In the genomic region with DNA sequence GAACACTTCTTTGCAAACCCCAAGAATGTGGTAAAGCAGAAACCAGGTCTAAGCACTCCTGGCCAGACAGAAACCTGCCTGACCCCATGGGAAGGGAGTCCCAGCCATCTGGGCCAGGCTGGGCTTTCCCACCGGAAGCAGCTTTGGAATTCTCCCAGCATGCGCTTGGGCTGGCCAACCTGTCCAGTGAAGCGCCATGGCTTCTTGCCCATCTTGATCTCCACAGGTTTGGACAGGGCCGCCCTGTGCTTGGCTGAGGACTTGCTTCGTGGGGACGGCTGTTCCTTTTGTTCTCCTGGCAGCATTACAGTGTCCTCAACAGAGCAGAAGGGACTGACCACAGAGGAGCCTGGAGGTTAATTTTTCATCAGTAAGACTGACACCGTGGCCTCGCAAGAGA, we compare ENCODE assay signal across 14 mouse cellular contexts. TPM values are rescaled to one million over a fixed set of nuclear protein-coding genes. Genes with fewer than 3 reads are reported as not detected.
DNase-seq lines count a peak whose midpoint lies in the region; ATAC-seq and TF ChIP-seq lines count a peak whose summit lies in the region.
"Had no signal": no experiment of that assay in that cellular context is flagged by ENCODE, and none has a peak within 500 bp of the region (broad histone marks: within the 10 kb centered on the region; RNA-seq: fewer than 3 reads in every experiment).

No protein-coding gene starts in this region.

- H3K36me3 ChIP-seq in hindbrain, postnatal 0 days (ENCODE audit: insufficient read depth, low read length), result no peaks in the 10 kb centered on the region
- no peaks in the 10 kb centered on the region for H3K36me3 ChIP-seq in hindbrain, embryonic 12.5 days
- no peaks in the 10 kb centered on the region for H3K36me3 ChIP-seq in midbrain, embryonic 11.5 days (ENCODE audit: control insufficient read depth, insufficient read depth, low read length)
- H3K36me3 ChIP-seq: embryonic facial prominence, embryonic 12.5 days had no signal

- H3K27me3 ChIP-seq in hindbrain, postnatal 0 days (ENCODE audit: insufficient read depth, low read length), result no peaks in the 10 kb centered on the region
- no peaks in the 10 kb centered on the region for H3K27me3 ChIP-seq in hindbrain, embryonic 12.5 days
- no peaks in the 10 kb centered on the region for H3K27me3 ChIP-seq in midbrain, embryonic 11.5 days (ENCODE audit: control insufficient read depth, insufficient read depth, low read length)
- H3K27me3 ChIP-seq: CH12.LX; embryonic facial prominence, embryonic 12.5 days had no signal

- 44% methylated on average over 8 of the region's 8 CpGs for WGBS in hindbrain, postnatal 0 days
- WGBS in hindbrain, embryonic 12.5 days, result 79% methylated on average over 8 of the region's 8 CpGs
- WGBS in midbrain, embryonic 11.5 days, result 95% methylated on average over 8 of the region's 8 CpGs

- no peak overlapping the region for H3K9ac ChIP-seq in hindbrain, postnatal 0 days (replicated peaks; ENCODE audit: low read length)
- H3K9ac ChIP-seq in hindbrain, embryonic 12.5 days, result no peak overlapping the region
- H3K9ac ChIP-seq in midbrain, embryonic 11.5 days (ENCODE audit: low read length), result no peak overlapping the region
- H3K9ac ChIP-seq: embryonic facial prominence, embryonic 12.5 days had no signal

- H3K4me1 ChIP-seq in hindbrain, postnatal 0 days (ENCODE audit: insufficient read depth, low read length), result no peaks in the 10 kb centered on the region
- no peaks in the 10 kb centered on the region for H3K4me1 ChIP-seq in hindbrain, embryonic 12.5 days
- no peaks in the 10 kb centered on the region for H3K4me1 ChIP-seq in midbrain, embryonic 11.5 days (ENCODE audit: control insufficient read depth, insufficient read depth, low read length)

- H3K9me3 ChIP-seq in hindbrain, postnatal 0 days (ENCODE audit: low read length), result no peaks in the 10 kb centered on the region
- H3K9me3 ChIP-seq in hindbrain, embryonic 12.5 days (replicated peaks), result no peaks in the 10 kb centered on the region
- no peaks in the 10 kb centered on the region for H3K9me3 ChIP-seq in midbrain, embryonic 11.5 days (ENCODE audit: control insufficient read depth, low read length)
- H3K9me3 ChIP-seq: embryonic facial prominence, embryonic 12.5 days had no signal

- peak; percentile 70 for DNase-seq in hindbrain, postnatal 0 days (ENCODE audit: low spot score)
- peak; percentile 82 for DNase-seq in Muller cell, postnatal 12 days (ENCODE audit: inconsistent ontology term)
- peak; percentile 76 for DNase-seq in cerebellum, adult 8-10 months
- peak; percentile 15 for DNase-seq in kidney, postnatal 14 days
- no peak for DNase-seq in adipocyte (ENCODE audit: low spot score)
- no peak for DNase-seq in layer of hippocampus, adult 9-10 months (ENCODE audit: low spot score)
- DNase-seq in midbrain, embryonic 11.5 days (ENCODE audit: low spot score, missing footprints), result no peak
- DNase-seq: right cerebral cortex, postnatal 25 days; thymus, postnatal 25 days had no signal

- H3K27ac ChIP-seq in hindbrain, postnatal 0 days, result no peak overlapping the region
- no peak overlapping the region for H3K27ac ChIP-seq in hindbrain, embryonic 12.5 days
- no peak overlapping the region for H3K27ac ChIP-seq in midbrain, embryonic 11.5 days (ENCODE audit: low read depth, low read length)
- H3K27ac ChIP-seq: embryonic facial prominence, embryonic 12.5 days; left cerebral cortex, adult 2 months had no signal

- TF ChIP-seq CTCF in hindbrain, postnatal 0 days (IDR thresholded peaks at IDR 0.05; ENCODE audit: low read depth), result no peak

- no peak overlapping the region for H3K4me3 ChIP-seq in hindbrain, postnatal 0 days (ENCODE audit: low read length)
- no peak overlapping the region for H3K4me3 ChIP-seq in hindbrain, embryonic 12.5 days
- no peak overlapping the region for H3K4me3 ChIP-seq in midbrain, embryonic 11.5 days (ENCODE audit: low read depth, low read length)
- H3K4me3 ChIP-seq: embryonic facial prominence, embryonic 12.5 days; left cerebral cortex, adult 2 months had no signal

- no peak overlapping the region for H3K4me2 ChIP-seq in hindbrain, postnatal 0 days (ENCODE audit: low read depth, low read length)
- no peak overlapping the region for H3K4me2 ChIP-seq in hindbrain, embryonic 12.5 days (replicated peaks)
- no peak overlapping the region for H3K4me2 ChIP-seq in midbrain, embryonic 11.5 days
- H3K4me2 ChIP-seq: embryonic facial prominence, embryonic 12.5 days had no signal

- peak; percentile 64 for ATAC-seq in hindbrain, postnatal 0 days
- no peak for ATAC-seq in hindbrain, embryonic 12.5 days (ENCODE audit: low FRiP score)
- no peak for ATAC-seq in midbrain, embryonic 11.5 days (ENCODE audit: low FRiP score)
- ATAC-seq: inflammation-experienced regulatory T-cells, adult 6 months had no signal

RNA-seq across cellular contexts. Expression of gene Fam169a, which starts 13.2 kb away (rescaled TPM):
- 25.7 and 27.8 TPM in 2 replicates for total RNA-seq in hindbrain, postnatal 0 days (2014; rRNA removed)
- 22.3 and 24.8 TPM in 2 replicates for polyA plus RNA-seq in hindbrain, postnatal 0 days (2015; fragmentation: Nextera tagmentation; extraction: Ambion mirVana)
- 14.8 and 14.9 TPM in 2 replicates for polyA plus RNA-seq in hindbrain, embryonic 12.5 days (2016; fragmentation: Nextera tagmentation; extraction: Ambion mirVana)
- polyA plus RNA-seq in midbrain, embryonic 11.5 days (2014; fragmentation: Nextera tagmentation; extraction: Ambion mirVana), result 13.9 and 14.0 TPM in 2 replicates

RNA-seq across cellular contexts. Expression of gene 1700029F12Rik, which starts 19.7 kb away (rescaled TPM):
- total RNA-seq in hindbrain, postnatal 0 days (2014; rRNA removed), result not detected in 2 replicates
- not detected in 2 replicates for polyA plus RNA-seq in hindbrain, postnatal 0 days (2015; fragmentation: Nextera tagmentation; extraction: Ambion mirVana)
- polyA plus RNA-seq in hindbrain, embryonic 12.5 days (2016; fragmentation: Nextera tagmentation; extraction: Ambion mirVana), result not detected in 2 replicates
- polyA plus RNA-seq in midbrain, embryonic 11.5 days (2014; fragmentation: Nextera tagmentation; extraction: Ambion mirVana), result not detected in 2 replicates
- total RNA-seq: CH12.LX; left cerebral cortex, adult 2 months had no signal
- polyA plus RNA-seq: embryonic facial prominence, embryonic 12.5 days; inflammation-experienced regulatory T-cells, adult 6 months had no signal

RNA-seq across cellular contexts. Expression of gene Gm6169, which starts 45.2 kb away (rescaled TPM):
- 0.37 TPM in 1 of 2 replicates, not detected in the other for total RNA-seq in hindbrain, postnatal 0 days (2014; rRNA removed)
- polyA plus RNA-seq in hindbrain, postnatal 0 days (2015; fragmentation: Nextera tagmentation; extraction: Ambion mirVana), result 0.57 and 1.3 TPM in 2 replicates
- 0.40 and 1.4 TPM in 2 replicates for polyA plus RNA-seq in hindbrain, embryonic 12.5 days (2016; fragmentation: Nextera tagmentation; extraction: Ambion mirVana)
- polyA plus RNA-seq in midbrain, embryonic 11.5 days (2014; fragmentation: Nextera tagmentation; extraction: Ambion mirVana), result 0.48 and 0.53 TPM in 2 replicates

Comparison
In these comparisons a context has a peak if more than half of its experiments do, and no peak if none do; other contexts are left out.
1. DNase-seq: peak in hindbrain, postnatal 0 days (single experiment), Muller cell, postnatal 12 days (single experiment), cerebellum, adult 8-10 months (single experiment) and kidney, postnatal 14 days (single experiment); none in adipocyte (single experiment), layer of hippocampus, adult 9-10 months (single experiment) and midbrain, embryonic 11.5 days (single experiment).